Mouse (Mus musculus): Measurements from ENCODE around the gene Inhbc.

DNA sequence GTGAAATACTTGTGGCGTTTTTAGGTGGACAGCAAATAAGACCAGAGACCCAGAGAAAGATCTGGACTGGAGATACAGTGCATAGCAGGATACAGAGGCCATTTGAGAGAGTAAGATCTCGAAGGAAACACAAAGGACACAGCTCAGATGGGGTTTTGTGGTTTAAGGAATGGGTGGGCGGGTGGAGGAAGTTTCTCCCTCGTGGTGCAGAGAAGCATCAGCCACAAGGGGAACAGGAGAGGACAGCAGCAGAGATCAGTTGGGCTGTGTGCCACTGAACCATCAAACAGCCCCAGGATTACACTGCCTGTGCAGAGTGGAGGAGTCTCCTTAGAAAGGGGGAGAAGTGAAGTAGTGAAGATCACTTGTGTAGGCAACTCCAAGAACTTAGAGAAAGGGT lies 52.2 kb downstream of the Inhbc start:
- TF ChIP-seq POLR2A (IDR thresholded peaks at IDR 0.05; ENCODE audit: borderline replicate concordance, insufficient read depth, low read length) (no peak), CTCF (IDR thresholded peaks at IDR 0.05; ENCODE audit: borderline replicate concordance, insufficient read depth, low read depth, low read length) (no peak)

All from cerebellum, adult 2 months (tissue).